Mouse (Mus musculus) lung, postnatal 36 days (tissue): ENCODE data around the gene A630010A05Rik.
"Not testable (repeated sequence)": the region's sequence is repeated elsewhere in the genome, so short reads cannot be mapped to it uniquely, and the experiment has no call there.

Experiments
- DNase-seq: peaks from one replicate; pipeline ENCODE4 v3.0.0; 2022; ENCODE audit warnings: mixed read lengths

A630010A05Rik gene

GRCm38 (mm10) chr16:14562017-14562416, at the start of gene A630010A05Rik:
Gene A630010A05Rik (plus strand): TSS chr16:14562317.
- DNase-seq: no peak

DNA sequence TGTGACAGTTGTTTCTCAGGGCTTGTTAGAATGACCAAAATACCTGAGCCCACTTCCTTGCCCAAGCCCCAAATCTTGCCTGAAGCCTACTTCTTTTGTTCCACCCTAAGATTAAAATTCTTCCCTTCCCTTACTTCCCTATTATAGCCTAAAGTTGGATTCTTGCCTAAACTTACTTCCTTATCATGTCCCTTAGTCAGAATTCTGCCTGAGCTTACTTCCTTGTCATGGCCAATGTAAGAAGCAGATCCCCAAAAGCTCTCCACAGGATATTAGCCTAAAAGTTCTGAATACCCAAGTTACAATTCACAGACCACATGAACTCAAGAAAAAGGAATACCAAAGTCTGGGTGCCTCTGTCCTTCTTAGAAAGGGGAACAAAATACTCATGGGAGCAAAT, 26.4 kb upstream of the A630010A05Rik start:
- no peak for DNase-seq

DNA sequence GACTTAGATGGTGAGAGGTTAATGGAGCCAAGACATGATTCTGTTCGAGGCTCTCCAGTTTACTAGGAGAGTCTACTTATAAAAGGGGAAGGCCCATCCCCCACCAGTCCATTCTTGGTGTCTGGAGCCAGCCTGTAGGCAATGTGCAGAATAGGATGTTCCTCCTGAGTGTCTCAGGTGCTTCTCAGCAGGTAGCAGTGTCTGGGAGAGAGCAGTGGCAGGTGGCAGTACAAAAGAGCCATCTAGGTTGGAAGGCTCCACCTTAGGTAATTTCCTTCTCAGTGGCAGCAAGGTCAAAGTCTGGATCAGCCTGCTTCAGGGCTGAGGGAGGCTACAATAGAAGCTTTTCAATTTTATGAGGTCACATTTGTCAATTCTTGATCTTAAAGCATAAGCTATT, 4.9 kb upstream of the A630010A05Rik start:
- DNase-seq: not testable (repeated sequence)
